Mouse (Mus musculus) CH12.LX (cell line): ENCODE data around the gene Nupr1l.

Experiments
- E2F4 ChIP-seq: IDR thresholded peaks from 2 replicates; pipeline ENCODE4 v1.6.1; 2011; ENCODE audit warnings: low read depth, low read length, improper control_type of control experiment; ENCODE audit not compliant: insufficient replicate concordance
- MAX ChIP-seq: IDR thresholded peaks from 2 replicates; pipeline ENCODE4 v1.6.1; 2011; ENCODE audit warnings: low read length, improper control_type of control experiment

DNA sequence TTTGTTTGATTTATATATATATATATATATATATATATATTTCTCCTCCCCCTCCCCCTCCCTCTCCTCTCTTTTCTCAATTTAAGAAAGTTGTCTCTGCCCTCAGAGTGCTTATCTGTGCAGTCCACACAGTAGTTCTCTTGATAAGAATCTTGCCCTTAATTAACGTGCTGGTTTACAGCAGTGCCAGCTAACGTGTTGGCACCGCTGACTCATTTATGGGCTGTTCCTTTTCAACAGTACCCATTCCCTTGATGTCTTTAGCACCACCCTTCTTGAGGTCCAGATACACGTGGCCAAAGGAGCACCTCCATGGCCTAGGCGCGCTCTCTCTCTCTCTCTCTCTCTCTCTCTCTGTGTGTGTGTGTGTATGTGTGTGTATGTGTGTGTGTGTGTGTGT, 47.5 kb downstream of the Nupr1l start:
- no peak for TF ChIP-seq E2F4
- TF ChIP-seq MAX = no peak
